Mouse (Mus musculus) liver, adult 2 months (tissue): ENCODE data around the gene Aes.
A peak's percentile ranks its signal among the peaks of the same experiment; 100 is the strongest.

ENCODE experiments used
- CTCF ChIP-seq: fragments of 200-500 bp; IDR thresholded peaks from 2 replicates; pipeline ENCODE4 v1.5.1; 2011; ENCODE audit warnings: low read depth, low read length, control low read depth
- POLR2A ChIP-seq: fragments of 200-500 bp; IDR thresholded peaks from 2 replicates; pipeline ENCODE4 v1.6.1; 2011; ENCODE audit warnings: low read length, control low read depth; ENCODE audit not compliant: insufficient read depth; ENCODE audit errors: extremely low read depth

DNA sequence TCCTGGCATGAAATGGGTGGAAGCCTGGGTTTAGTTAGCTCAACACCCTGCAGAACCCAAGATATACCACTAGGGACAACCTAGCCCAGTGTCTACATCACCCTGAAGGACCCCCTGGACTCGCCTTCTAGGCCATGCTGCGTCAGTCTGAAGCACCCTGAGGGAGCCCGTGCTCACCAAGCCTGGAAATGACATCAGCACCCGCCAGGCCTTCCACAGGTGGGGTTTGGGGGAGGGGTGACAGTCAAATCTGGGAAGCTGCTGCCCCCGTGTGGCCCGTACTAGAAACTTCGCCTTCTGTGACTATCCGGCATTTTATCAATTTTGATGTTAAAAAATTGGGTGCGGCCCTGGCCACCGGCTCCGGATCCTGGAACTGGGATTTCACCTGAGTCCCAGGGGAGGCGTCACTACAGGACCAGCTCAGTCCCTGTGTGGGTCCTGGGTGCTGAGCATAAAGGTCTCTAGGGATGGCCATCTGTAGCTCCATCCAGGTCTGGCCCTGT lies 7.6 kb upstream of the Aes start:
- TF ChIP-seq POLR2A (no peak), CTCF (peak; percentile 84)
